Mouse (Mus musculus): ENCODE measurements around the gene Cers4.

Gene Cers4

DNA sequence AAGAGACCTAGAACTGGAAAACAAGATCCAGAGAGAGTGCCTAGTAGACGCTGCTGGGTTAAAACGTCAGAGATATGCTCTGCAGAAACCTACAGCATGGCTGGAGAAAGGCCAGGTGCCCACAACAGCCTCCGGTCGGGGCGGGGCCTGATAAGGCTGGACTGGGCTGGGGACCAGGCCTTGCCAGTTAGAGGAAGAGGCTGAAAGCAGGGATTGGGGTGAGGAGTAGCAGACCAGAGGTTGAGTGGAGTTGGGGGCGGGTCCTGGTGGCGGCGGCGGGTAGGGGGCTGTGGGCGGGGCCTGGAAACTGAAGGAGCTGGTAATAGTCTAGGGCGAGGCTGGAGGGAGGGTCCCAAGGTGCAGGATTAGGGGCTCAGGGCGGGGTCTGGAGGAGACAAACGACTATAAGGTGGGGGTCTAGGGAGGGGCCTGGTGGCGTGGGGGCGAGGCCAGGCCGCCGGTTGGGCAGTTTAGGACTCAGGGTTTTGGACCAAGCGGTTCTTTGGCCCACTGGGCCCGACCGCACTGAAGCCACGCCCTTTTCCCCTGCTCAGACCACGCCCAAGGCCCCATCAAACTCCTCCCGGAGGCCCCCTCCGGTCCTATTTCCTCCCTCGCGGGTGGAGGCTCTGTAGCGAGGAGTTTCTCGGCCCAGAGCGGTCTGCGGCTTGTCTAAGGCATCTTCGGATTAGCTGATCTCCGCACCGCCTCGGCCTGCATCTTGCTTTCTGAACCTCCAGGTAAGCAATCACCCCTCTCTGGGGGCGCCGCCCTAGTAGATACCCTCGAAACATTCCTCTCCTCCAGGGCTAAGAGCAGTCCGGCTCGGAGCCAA lies at the start of gene Cers4:
Gene Cers4 (plus strand): TSS at position 176 of the 835 bp plus-strand sequence.
- DNase-seq = peak; percentile 90

GRCm38 (mm10) chr8:4458165-4458564 lies 34.7 kb upstream of the Cers4 start:
- DNase-seq = no peak

DNA sequence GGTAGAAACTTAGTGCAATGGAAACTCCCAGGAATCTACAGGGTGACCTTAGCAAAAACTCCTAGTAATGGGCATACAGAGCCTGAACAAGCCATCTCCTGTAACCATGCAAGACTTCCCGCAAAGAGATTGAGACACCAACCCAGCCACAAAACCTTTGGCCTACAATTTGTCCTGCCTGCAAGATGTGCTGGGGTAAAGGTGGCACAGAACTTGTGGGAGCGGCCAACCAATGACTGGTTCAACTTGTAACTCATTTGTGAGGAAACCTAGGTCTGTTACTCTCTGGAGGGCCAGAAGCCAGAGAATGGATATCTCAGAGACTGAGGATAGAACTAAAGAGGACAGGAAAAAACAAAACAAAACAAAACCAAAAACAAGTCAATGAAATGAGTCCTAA lies 29.8 kb upstream of the Cers4 start:
- DNase-seq = no peak

DNA sequence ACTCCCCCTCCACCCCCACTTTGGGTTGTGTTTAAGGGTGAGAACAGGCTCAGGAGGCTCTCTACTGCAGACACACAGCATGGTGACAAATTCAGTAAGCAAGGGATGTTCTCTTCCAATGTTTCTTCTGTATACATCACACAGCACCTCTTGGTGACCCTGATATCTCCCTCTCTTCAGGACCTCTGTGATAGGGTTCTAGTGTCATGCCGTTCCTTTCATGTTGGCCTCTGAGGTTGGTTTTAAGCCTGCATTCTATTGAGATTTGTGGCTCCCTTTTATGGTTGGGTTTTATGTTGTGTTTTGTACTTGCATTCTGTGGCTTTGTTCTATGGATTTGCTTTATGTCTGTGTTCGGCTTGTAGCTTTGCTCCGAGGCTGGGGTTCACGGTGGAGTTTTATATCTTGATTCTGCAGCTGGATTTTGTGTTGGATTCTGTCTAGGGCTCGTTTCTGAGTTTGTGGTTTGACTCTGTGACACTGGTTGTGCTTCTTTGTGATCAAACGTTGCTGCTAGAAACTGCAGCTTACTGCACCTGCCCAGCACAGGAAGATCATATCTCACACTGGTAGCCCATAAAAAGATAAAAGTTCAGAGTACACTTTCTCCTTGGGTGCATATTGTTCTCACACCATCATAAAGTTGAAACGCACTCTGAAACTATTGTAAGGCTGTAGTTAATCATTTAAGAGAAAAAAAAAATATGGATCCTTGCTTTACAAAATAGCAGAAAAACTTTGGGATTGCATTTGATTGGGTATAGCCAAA lies 18.2 kb upstream of the Cers4 start:
- DNase-seq = peak; percentile 7

DNA sequence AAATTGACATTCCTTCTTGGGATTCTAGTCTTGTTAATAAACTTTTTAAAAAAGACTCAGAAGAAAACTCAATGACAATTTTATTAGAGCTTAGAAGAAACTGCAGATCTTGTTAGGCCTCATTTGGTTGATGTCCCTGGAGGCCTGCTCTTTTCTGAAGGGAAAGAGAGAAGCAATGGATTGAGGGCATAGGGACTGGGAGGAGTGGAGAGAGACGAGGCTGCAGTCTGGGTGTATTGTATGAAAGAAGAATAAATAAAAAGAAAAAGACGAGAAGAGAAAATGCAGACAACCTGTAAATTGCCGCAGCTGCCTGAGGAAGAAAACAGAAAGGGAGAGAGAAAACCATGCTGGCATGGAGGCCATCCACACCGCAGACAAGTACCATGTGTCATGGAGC lies 11.7 kb upstream of the Cers4 start:
- DNase-seq = no peak

GRCm38 (mm10) chr8:4481586-4481985 lies 11.2 kb upstream of the Cers4 start:
- DNase-seq = no peak

DNA sequence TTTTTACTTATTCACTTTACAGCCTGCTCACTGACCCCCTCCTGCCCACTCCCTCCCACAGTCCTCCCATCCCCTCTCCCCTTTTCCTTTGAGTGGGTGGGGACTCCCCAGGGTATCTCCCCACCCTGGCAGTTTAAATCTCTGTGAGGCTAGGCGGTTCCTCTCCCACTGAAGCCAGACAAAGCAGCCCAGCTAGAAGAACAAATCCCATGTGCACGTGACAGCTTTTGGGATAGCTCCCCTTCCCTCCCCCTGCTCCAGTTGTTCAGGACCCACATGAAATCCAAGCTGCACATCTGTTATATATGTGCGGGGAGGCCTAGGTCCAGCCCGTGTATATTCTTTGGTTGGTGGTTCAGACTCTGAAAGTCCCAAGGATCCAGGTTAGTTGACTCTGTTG lies 10.3 kb upstream of the Cers4 start:
- no peak for DNase-seq

DNA sequence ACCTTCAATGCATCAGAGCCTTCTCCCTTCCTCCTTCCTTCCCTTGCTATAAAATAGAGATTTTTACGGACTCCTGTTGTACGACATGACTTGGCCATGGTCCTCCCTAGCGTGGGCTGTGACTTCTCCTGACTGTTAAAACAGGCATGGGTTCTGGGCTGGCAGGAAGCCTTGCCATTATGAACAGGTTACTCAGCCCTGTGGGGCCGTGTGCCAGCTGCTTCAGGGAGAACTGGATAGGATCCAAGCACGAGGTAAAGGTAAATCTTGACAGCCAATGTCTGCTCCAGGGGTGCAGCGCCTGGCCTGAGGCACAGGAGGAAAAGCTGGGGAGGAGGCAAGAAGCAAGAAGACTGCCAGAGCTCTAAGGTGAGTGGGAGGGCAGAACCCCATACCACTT lies 9.5 kb upstream of the Cers4 start:
- no peak for DNase-seq

- DNase-seq = peak; percentile 46
These were observed 1.0 kb downstream of the Cers4 start for GRCm38 (mm10) chr8:4493686-4494440.

GRCm38 (mm10) chr8:4495976-4496375 lies 3.1 kb downstream of the Cers4 start:
- no peak for DNase-seq

DNA sequence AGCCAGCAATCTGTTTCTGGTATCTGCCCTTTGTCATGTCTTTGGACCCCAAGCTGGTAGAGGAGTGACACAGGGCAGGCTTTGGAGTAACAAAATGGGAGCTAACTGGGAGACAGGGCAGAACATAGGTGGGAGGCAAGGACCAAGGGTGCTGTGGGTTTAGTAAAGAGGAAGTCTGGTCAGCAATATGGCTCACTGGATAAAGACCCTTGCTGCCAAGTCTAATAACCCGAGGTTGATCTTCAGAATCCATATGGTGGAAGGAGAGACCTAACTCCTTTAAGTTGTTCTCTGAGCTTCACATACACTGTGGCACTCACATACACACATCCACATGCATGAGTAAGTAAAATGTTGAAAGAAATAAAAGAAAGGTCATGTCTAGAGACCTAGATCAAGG lies 4.8 kb downstream of the Cers4 start:
- no peak for DNase-seq

- no peak for DNase-seq
These were observed 12.5 kb downstream of the Cers4 start for GRCm38 (mm10) chr8:4505364-4505763.

- no peak for DNase-seq
These were observed 14.7 kb downstream of the Cers4 start for GRCm38 (mm10) chr8:4507527-4507926.

DNA sequence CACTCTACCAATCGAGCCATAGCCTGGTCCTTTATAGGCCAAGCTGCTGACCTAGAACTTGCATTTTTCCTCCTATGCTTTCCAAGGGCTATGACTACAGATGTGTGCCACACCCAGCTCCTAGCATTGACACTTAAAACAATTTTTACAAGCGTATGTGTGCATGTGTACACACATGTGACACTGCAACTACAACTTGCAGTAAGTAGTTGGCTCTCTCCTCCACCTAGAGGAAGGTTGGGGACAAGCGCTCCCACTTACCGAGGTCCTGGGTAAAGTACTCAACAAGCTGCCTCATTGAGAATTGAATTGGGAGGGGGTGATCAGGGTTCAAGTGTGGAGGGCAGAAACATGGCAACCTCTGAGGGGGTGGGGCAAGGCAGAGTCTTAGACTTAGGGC lies 18.0 kb downstream of the Cers4 start:
- DNase-seq = peak; percentile 15

DNA sequence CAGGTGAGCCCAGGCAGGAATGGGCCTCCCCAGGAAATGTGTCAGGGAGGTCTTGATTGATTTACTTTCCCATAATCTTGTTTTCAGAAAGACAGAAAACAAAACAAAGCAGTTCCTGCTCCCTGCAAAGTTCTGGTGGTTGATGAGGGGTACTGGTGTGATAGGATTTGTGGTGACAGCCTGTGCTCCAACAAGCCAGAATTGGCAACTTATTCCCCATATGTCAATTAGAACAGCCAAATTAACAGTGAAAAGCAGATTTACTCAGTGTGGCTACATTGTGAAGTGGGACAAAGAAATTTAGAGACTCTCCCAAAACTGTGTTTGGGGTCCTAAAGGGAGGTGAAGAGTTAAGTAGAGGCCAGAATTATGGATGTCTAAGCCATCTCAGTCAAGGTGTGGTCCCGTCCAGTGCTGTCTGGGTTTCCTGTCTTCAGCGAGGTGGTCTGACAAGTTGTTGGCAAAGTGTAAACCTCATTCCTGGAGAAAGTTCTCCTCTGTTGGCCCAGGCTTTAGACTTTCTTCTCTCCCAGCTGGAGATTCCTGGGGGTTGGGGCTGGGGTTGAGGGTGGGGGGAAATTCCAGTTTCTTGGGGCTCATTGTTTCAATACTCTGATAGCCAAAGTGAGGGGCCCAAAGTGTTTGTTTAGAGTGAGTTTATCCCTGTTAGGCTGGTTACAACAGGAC lies 18.7 kb downstream of the Cers4 start:
- DNase-seq = no peak

- DNase-seq = no peak
These were observed 19.3 kb downstream of the Cers4 start for GRCm38 (mm10) chr8:4512116-4512495.

GRCm38 (mm10) chr8:4516162-4516561 lies 23.3 kb downstream of the Cers4 start:
- DNase-seq = peak; percentile 72

DNA sequence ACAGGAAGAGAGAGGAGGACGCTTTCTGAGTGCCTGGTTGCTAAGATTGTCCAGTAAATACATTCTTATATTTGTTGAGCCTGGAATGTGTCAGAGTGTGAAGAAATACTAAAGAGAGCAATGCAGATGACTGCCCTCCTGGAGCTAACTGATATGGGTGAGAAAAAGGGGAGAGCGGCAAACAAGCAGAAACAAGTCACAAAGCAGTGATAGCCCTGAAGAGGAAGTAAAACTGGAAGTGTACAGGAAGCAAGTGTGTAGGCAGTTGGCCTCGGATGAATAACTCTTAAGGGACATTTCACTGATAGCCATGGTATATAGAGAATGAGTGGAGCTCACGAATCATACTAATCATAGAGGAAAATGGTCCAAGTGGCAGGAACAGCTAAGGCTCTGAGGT lies 28.6 kb downstream of the Cers4 start:
- no peak for DNase-seq

- no peak for DNase-seq
These were observed 30.7 kb downstream of the Cers4 start for GRCm38 (mm10) chr8:4523525-4523924.
